Mouse (Mus musculus): ENCODE measurements around the gene Tmem125. TPM values are rescaled to one million over a fixed set of nuclear protein-coding genes. Genes with fewer than 3 reads are reported as not detected.
"Not testable (repeated sequence)": the region's sequence is repeated elsewhere in the genome, so short reads cannot be mapped to it uniquely, and the experiment has no call there.

Tmem125 gene
- polyA plus RNA-seq, 1 experiment from 2014 or later: 0.70 TPM

GRCm38 (mm10) chr4:118517497-118518146, 26.2 kb downstream of the Tmem125 start:
- no peak overlapping the region for H3K9ac ChIP-seq (ENCODE audit: low read depth, low read length)
- H3K27ac ChIP-seq (ENCODE audit: low read depth, low read length): no peak overlapping the region
- H3K4me1 ChIP-seq (replicated peaks; ENCODE audit: control insufficient read depth, insufficient read depth, low read length): peaks cover 8% of the 10 kb centered on the region
- peaks cover 11% of the 10 kb centered on the region; the same call in 1 of the 2 replicates for H3K27me3 ChIP-seq (replicated peaks; ENCODE audit: control insufficient read depth, insufficient read depth, low read length)
- no peak overlapping the region for H3K4me2 ChIP-seq
- H3K4me3 ChIP-seq (ENCODE audit: low read depth, low read length): no peak overlapping the region
- H3K9me3 ChIP-seq (ENCODE audit: control insufficient read depth, low read length): no peaks in the 10 kb centered on the region
- no peaks in the 10 kb centered on the region for H3K36me3 ChIP-seq (ENCODE audit: control insufficient read depth, insufficient read depth, low read length)
- 37% methylated on average over 16 of the region's 16 CpGs for WGBS
- ATAC-seq (replicated peaks; ENCODE audit: low FRiP score): no peak
- DNase-seq (ENCODE audit: low spot score): no peak

DNA sequence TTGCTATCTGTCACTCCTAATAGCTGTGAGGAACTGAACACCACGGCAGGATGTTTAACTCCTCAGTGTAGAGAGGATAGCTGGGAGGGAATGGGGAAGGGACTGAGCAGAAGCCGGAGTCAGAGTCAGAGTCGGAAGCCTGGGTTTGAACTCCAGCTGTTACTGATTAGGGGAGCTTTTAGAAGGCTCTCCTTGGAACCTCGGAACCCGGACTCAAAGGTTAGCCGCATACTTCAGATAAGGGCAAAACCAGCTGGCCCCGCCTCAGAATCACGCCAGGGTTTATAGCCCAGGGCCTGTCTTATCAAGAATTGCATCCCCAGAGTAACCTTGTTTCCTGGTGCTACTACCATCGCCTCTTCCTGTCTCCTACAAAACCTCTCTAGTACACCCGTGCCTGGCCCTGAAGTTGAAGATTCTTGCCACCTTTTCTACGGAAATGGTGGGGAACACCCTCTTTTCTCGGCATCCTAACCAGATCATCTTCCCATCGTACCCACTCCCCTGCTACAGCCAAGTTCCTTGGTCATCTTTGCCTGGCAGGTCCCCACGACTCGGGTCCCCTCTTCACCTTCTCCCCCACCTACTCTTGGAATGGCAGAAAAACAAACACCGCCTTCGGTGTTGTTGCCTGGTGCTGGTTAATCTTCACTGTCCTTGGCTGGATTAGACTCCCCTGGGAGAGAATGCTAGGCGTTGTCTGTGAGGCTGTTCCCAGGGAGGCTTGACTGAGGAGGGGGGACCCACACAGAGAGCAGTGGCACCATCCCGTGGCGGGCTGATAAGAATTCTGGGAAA, 26.9 kb downstream of the Tmem125 start:
- no peaks in the 10 kb centered on the region for H3K36me3 ChIP-seq (ENCODE audit: control insufficient read depth, insufficient read depth, low read length)
- WGBS: 11% methylated on average over 20 of the region's 20 CpGs
- H3K4me3 ChIP-seq (ENCODE audit: low read depth, low read length): no peak overlapping the region
- peak overlapping the region; percentile 10; the same call in 1 of the 2 replicates for H3K4me2 ChIP-seq
- DNase-seq (ENCODE audit: low spot score) (no peak), ATAC-seq (replicated peaks; ENCODE audit: low FRiP score) (no peak)
- H3K4me1 ChIP-seq (replicated peaks; ENCODE audit: control insufficient read depth, insufficient read depth, low read length): peaks cover 8% of the 10 kb centered on the region
- no peaks in the 10 kb centered on the region for H3K9me3 ChIP-seq (ENCODE audit: control insufficient read depth, low read length)
- H3K27me3 ChIP-seq (replicated peaks; ENCODE audit: control insufficient read depth, insufficient read depth, low read length): peaks cover 11% of the 10 kb centered on the region; the same call in 1 of the 2 replicates
- no peak overlapping the region for H3K27ac ChIP-seq (ENCODE audit: low read depth, low read length)
- no peak overlapping the region for H3K9ac ChIP-seq (ENCODE audit: low read depth, low read length)

DNA sequence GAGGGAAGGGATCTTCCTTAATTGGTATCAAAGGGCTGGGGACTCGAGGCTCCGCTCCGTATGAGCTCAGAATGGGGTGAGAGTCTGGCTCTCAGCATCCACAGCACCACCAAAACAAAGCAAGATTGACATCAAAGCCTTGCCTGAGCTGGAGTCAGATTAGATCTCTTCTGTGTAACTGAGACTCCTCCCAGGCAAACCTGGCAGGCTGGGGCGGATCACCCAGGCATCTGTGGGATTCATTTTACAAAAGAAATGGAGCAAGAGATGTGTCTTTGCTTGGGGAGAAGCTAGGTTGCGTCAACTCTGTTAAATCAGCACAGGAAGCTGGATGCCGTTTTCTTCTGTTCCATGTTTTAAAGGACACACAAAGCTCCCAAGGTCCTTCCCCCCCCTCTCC, 34.8 kb downstream of the Tmem125 start:
- H3K4me2 ChIP-seq: no peak overlapping the region
- no peaks in the 10 kb centered on the region for H3K36me3 ChIP-seq (ENCODE audit: control insufficient read depth, insufficient read depth, low read length)
- WGBS: 41% methylated on average over 6 of the region's 6 CpGs
- no peaks in the 10 kb centered on the region for H3K4me1 ChIP-seq (replicated peaks; ENCODE audit: control insufficient read depth, insufficient read depth, low read length)
- H3K9ac ChIP-seq (ENCODE audit: low read depth, low read length): no peak overlapping the region
- H3K27ac ChIP-seq (ENCODE audit: low read depth, low read length): no peak overlapping the region
- no peaks in the 10 kb centered on the region for H3K27me3 ChIP-seq (replicated peaks; ENCODE audit: control insufficient read depth, insufficient read depth, low read length)
- ATAC-seq (replicated peaks; ENCODE audit: low FRiP score) (no peak), DNase-seq (ENCODE audit: low spot score) (no peak)
- no peaks in the 10 kb centered on the region for H3K9me3 ChIP-seq (ENCODE audit: control insufficient read depth, low read length)
- H3K4me3 ChIP-seq (ENCODE audit: low read depth, low read length): no peak overlapping the region

- H3K4me1 ChIP-seq (replicated peaks; ENCODE audit: control insufficient read depth, insufficient read depth, low read length); H3K27ac ChIP-seq (ENCODE audit: low read depth, low read length); ATAC-seq (replicated peaks; ENCODE audit: low FRiP score); H3K36me3 ChIP-seq (ENCODE audit: control insufficient read depth, insufficient read depth, low read length); DNase-seq (ENCODE audit: low spot score); H3K9ac ChIP-seq (ENCODE audit: low read depth, low read length); H3K4me2 ChIP-seq; H3K4me3 ChIP-seq (ENCODE audit: low read depth, low read length); H3K27me3 ChIP-seq (replicated peaks; ENCODE audit: control insufficient read depth, insufficient read depth, low read length); H3K9me3 ChIP-seq (ENCODE audit: control insufficient read depth, low read length): not testable (repeated sequence)
- WGBS: 68% methylated on average over 1 of the region's 1 CpGs
These were observed 36.7 kb downstream of the Tmem125 start for GRCm38 (mm10) chr4:118507171-118507570.

- Histone ChIP-seq H3K9ac (ENCODE audit: low read depth, low read length) (no peak overlapping the region), H3K36me3 (ENCODE audit: control insufficient read depth, insufficient read depth, low read length) (no peaks in the 10 kb centered on the region), H3K27me3 (replicated peaks; ENCODE audit: control insufficient read depth, insufficient read depth, low read length) (no peaks in the 10 kb centered on the region), H3K9me3 (ENCODE audit: control insufficient read depth, low read length) (no peaks in the 10 kb centered on the region), H3K27ac (ENCODE audit: low read depth, low read length) (no peak overlapping the region), H3K4me3 (ENCODE audit: low read depth, low read length) (no peak overlapping the region), H3K4me1 (replicated peaks; ENCODE audit: control insufficient read depth, insufficient read depth, low read length) (no peaks in the 10 kb centered on the region), H3K4me2 (no peak overlapping the region)
- WGBS: 54% methylated on average over 3 of the region's 3 CpGs
- no peak for DNase-seq (ENCODE audit: low spot score)
- no peak for ATAC-seq (replicated peaks; ENCODE audit: low FRiP score)
These were observed 38.3 kb downstream of the Tmem125 start for GRCm38 (mm10) chr4:118505551-118505950.

DNA sequence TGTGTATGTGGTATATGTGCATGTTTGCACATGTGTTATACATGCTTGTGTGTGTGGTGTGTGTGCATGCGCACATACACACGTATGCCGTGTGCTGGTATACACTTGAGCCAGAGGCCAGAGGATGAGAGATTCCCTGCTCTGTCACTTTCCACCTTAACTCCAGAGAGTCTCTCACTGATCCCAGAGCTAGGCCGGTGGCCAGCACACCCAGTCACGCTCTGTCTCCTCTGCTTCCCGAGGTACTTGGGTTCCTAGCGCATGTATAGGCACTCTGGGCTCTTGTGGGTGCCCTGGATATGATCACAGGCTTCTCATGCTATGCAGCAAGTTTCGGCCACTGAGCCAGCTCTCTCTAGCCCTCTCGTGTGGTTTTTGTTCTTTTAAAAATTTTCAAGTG, 43.1 kb downstream of the Tmem125 start:
- Histone ChIP-seq H3K9ac (ENCODE audit: low read depth, low read length) (no peak overlapping the region), H3K27ac (ENCODE audit: low read depth, low read length) (no peak overlapping the region), H3K27me3 (replicated peaks; ENCODE audit: control insufficient read depth, insufficient read depth, low read length) (no peaks in the 10 kb centered on the region), H3K4me2 (no peak overlapping the region), H3K4me1 (replicated peaks; ENCODE audit: control insufficient read depth, insufficient read depth, low read length) (no peaks in the 10 kb centered on the region; the same call in 1 of the 2 replicates), H3K36me3 (ENCODE audit: control insufficient read depth, insufficient read depth, low read length) (no peaks in the 10 kb centered on the region), H3K4me3 (ENCODE audit: low read depth, low read length) (no peak overlapping the region), H3K9me3 (ENCODE audit: control insufficient read depth, low read length) (no peaks in the 10 kb centered on the region)
- no peak for DNase-seq (ENCODE audit: low spot score)
- no peak for ATAC-seq (replicated peaks; ENCODE audit: low FRiP score)
- 71% methylated on average over 9 of the region's 9 CpGs for WGBS

DNA sequence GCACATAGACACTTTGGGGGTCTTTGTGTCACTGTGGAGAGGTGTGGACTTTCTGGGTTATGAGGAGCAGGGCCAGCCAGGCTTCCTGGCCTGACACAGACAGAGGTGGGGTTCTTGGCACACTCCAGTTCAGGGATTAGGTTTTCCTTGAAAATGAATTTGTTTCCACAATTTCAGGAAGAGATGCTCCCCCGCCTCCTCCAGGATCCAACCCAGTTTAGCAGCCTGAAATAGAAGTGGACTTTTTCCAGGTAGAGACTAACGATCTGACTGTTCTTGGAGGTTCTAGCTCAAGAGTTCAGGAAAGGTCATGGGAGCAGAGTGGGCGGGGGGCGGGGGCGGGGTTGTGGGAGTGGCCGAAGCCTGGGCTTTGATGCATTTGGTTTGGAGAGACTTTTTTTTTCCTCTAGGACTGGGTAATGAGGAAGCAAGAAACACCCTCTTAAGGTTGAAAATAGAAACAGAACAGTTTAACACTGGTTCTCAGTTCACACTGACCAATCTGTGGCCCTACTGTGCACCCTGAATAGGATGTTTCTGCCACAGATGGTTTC, 43.6 kb downstream of the Tmem125 start:
- H3K27me3 ChIP-seq (replicated peaks; ENCODE audit: control insufficient read depth, insufficient read depth, low read length): no peaks in the 10 kb centered on the region
- ATAC-seq (replicated peaks; ENCODE audit: low FRiP score): no peak

More for the DNA sequence above, 43.6 kb downstream of the Tmem125 start:
- 45% methylated on average over 6 of the region's 6 CpGs for WGBS
- no peak for DNase-seq (ENCODE audit: low spot score)
- Histone ChIP-seq H3K9ac (ENCODE audit: low read depth, low read length) (no peak overlapping the region), H3K4me2 (no peak overlapping the region), H3K4me3 (ENCODE audit: low read depth, low read length) (no peak overlapping the region), H3K36me3 (ENCODE audit: control insufficient read depth, insufficient read depth, low read length) (no peaks in the 10 kb centered on the region), H3K9me3 (ENCODE audit: control insufficient read depth, low read length) (no peaks in the 10 kb centered on the region), H3K27ac (ENCODE audit: low read depth, low read length) (no peak overlapping the region), H3K4me1 (replicated peaks; ENCODE audit: control insufficient read depth, insufficient read depth, low read length) (no peaks in the 10 kb centered on the region; the same call in 1 of the 2 replicates)

All from liver, embryonic 11.5 days (tissue).